Mouse (Mus musculus) gastrocnemius, adult 8-10 months (tissue): ENCODE measurements at regions not wholly inside any gene's neighbourhood (a gene's known extent, or its start where the extent isn't known, plus 50 kb on each side); places are given as distances from the start of the nearest gene placed in this dataset.
"Not testable (repeated sequence)": the region's sequence is repeated elsewhere in the genome, so short reads cannot be mapped to it uniquely, and the experiment has no call there.

Source experiments
- DNase-seq, 2 experiments: peaks; one replicate each; pipeline ENCODE4 v3.0.0; 2022; ENCODE audit warnings: low spot score in 2 of 2

GRCm38 (mm10) chr5:45382804-45383203 is 67.2 kb downstream of the Qdpr start:
- no peak for DNase-seq

- no peak for DNase-seq
These were observed 71.5 kb downstream of the Qdpr start for GRCm38 (mm10) chr5:45378486-45378885.

DNA sequence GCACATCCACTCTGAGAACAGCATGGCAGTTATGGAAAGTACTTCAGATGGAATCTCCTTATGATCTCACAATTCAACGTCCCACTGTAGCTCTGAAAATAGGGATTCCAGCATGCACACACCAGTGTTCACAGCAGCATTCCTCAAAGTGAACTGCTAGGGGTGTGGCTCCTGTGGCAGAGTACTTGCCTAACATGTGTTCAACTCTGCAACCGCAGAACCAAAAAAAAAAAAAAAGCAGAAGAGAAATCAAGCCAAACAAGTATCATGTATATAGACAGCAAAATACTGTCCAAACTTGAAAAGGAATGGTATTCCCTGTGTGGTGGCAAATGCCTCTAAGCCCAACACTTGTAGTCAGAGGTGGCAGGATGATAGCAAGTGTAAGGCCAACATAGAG is 77.0 kb downstream of the Qdpr start:
- DNase-seq = no peak

GRCm38 (mm10) chr5:45368451-45368850 is 81.6 kb downstream of the Qdpr start:
- DNase-seq = no peak

- DNase-seq = no peak
These were observed 89.8 kb downstream of the Qdpr start for GRCm38 (mm10) chr5:45360189-45360588.

DNA sequence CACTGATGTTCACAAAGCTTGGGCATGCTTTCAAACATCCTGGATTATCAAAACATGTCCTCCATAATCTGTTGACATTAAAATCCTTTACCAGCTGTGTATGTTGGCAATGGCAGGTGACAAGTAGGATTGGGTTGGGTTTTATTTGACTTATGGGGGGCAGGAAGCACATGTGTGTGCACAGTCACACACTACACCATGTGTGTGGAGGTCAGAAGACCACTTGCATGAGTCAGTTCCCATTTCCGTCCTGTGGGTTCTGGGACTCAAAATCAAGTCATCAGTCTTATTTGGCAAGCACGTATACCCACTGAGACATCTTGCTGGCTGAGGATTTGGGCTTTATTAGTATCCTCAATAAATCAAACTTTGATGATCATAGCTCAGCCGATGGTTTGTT is 109.6 kb downstream of the Qdpr start:
- DNase-seq = no peak

DNA sequence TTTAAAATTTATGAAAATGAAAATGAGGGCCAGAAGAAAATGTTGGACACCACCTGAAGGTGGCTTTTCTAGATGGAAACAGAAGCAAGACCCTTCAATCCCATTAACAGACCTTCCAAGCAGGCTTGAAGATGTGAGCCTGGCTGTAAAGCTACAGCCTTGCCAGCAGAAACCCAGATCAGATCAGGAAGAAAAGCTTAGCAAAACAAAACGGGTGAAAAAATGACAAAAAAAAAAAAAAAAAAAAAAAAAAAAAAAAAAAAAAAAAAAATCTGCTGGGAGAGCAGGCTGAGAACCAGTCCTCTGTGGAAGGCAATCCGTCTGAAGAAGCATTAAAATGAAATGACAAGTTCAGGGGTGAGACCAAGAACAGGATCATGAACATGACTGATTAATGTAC is 113.2 kb downstream of the Qdpr start:
- DNase-seq = no peak

DNA sequence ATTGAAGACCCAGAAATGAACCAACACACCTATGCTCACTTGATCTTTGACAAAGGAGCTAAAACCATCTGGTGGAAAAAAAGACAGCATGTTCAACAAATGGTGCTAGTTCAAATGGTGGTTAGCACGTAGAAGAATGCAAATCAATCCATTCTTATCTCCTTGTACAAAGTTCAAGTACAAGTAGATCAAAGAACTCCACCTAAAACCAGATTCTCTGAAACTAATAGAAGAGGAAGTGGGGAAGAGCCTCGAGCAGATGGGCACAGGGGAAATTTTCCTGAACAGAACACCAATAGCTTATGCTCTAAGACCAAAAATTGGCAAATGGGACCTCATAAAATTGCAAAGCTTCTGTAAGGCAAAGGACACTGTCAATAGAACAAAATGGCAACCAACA is 125.6 kb downstream of the Qdpr start:
- DNase-seq = not testable (repeated sequence)

DNA sequence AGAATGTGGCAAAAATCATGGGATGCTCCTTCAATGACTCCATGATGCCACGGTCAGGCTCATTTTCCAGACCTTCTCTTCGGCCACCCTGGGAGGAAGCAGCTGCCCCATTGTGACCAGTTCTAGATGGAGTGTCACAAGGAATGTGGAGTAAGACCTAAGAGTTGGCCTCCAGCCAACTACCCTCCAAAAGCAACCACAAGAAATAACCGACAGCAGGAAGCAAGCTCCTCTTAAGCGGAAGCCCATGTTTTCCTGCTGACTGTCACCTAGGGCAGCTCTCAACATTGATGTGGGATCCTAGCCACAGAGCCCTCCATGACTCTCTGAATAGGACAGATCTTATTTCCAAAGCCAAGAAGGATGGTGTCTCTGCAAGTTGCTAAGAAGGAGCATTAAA is 126.5 kb downstream of the Qdpr start:
- no peak for DNase-seq

GRCm38 (mm10) chr5:45318026-45318425 is 132.0 kb downstream of the Qdpr start:
- no peak for DNase-seq

- no peak for DNase-seq
These were observed 148.9 kb downstream of the Qdpr start for GRCm38 (mm10) chr5:45301120-45301519.

- DNase-seq = no peak
These were observed 151.2 kb downstream of the Qdpr start for GRCm38 (mm10) chr5:45298872-45299271.

DNA sequence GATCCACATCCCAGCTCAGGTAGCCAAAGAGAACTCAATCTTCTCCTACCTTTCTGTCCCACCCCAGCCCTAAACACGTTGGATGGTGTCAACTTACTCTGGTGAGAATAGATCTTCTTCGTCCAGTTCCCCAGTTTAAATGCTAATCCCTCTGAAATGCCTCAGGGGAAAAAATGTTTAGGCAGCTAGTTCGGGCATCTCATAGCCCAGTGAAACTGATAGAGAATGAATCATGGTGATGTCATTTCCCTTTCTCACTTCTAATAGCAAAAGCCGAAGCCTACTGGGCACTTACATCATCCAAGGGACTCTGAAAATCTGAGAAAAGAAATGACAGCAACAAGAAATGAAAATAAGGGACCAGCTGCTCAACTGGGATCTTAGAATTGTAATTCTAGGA is 154.9 kb downstream of the Qdpr start:
- no peak for DNase-seq

- DNase-seq = no peak
These were observed 157.0 kb downstream of the Qdpr start for GRCm38 (mm10) chr5:45292833-45293546.

- DNase-seq = no peak
These were observed 157.7 kb downstream of the Qdpr start for GRCm38 (mm10) chr5:45292383-45292782.

GRCm38 (mm10) chr5:45291752-45292151 is 158.3 kb downstream of the Qdpr start:
- no peak for DNase-seq

DNA sequence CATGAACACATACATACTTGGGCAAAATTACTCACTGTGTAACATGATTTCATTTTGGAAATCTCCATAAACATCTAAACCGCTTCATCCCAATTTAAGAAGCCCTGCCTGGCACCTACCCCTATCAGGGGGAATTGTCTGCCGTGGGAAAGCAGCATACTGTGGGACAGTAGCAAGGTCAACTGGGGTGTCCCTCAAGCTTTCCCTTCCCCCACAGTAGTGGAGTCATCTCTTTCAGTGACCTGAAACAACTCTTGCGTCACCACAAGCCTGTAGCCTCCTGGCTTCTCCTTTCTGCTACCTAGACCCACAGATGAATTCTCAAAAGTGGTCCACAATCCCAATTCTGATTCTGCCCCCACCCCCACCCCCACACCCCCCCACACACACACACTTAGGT is 158.8 kb downstream of the Qdpr start:
- DNase-seq = no peak

- DNase-seq = no peak
These were observed 163.6 kb downstream of the Qdpr start for GRCm38 (mm10) chr5:45286454-45286853.

DNA sequence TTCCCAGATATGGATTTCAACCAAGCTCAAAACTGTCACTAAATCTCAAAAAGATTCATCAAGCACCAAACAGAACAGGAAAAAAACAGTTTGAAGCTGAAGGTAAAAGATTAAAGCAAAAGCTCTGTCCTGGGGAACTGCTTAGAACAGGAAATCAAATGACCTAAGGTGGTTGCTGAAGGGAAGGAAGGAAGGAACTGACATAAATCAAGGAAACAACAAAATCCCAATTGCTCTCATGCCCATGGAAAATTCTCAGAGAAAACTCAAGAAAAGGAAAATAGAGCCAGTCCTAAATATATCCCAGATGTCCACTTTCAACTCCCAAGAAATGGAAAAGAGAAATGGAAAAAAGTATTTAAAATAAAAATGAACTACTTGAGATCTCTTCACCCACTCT is 165.4 kb downstream of the Qdpr start:
- no peak for DNase-seq

GRCm38 (mm10) chr5:45283908-45284415 is 166.1 kb downstream of the Qdpr start:
- DNase-seq = no peak

GRCm38 (mm10) chr5:45282207-45282930 is 167.7 kb downstream of the Qdpr start:
- DNase-seq = no peak

DNA sequence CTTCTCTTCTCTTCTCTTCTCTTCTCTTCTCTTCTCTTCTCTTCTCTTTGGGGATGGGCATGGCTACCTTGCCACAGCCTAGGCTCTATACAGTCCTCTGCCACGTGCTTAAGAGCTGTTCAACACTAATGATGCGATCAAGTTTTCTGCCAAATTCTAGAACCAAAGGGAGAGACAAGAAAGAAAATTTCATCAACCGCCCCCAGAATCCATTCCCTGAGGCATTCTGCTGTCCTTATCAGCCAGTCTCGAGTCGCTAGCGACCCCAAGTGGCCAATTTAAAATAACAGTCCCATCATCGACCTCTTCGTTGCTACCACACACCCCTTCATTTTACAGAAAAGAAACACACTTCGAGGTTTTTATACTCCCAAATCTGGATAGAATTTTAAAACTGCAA is 171.5 kb downstream of the Qdpr start:
- DNase-seq = peak; percentile 30 to 43

GRCm38 (mm10) chr5:45278005-45278432 is 172.0 kb downstream of the Qdpr start:
- no peak for DNase-seq
